In the genomic region with DNA sequence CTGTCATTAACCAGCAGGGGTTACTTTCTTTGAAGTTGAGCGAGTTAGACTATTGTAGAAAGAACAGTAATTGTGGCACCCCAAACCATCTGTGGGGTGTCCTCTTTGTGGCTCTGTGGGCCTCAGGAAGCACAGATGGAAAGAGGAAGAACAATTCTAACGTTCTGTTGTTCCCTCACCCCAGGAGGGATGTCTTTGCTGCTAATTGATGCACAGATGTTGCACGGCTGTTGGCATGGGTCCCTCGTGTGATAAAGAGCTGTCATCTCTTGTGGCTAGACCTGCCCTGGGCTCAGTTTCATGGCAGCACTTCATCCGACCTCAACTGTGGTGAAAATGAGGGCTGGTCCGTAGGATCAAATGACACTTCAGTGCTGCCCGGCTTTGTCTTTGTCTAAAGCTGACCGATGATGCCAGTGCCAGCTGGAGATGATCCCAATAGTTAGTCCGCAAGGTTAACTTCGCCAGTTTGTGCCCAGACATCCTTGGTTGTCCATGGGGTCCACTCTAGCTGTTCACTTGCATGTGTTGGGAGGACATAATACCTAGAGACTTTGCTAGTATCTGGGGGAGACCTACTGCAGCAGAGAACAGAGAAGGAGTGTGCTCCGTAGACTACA, we compare ENCODE assay signal across 9 mouse cellular contexts.
DNase-seq lines count a peak whose midpoint lies in the region; ATAC-seq and TF ChIP-seq lines count a peak whose summit lies in the region.
"Had no signal": no experiment of that assay in that cellular context is flagged by ENCODE, and none has a peak within 500 bp of the region (broad histone marks: within the 10 kb centered on the region; RNA-seq: fewer than 3 reads in every experiment).

No protein-coding gene starts in this region.

- ATAC-seq in midbrain, postnatal 0 days (ENCODE audit: low FRiP score) = no peak
- no peak for ATAC-seq in midbrain, embryonic 14.5 days (ENCODE audit: low FRiP score, low TSS enrichment)
- peak; percentile 82 for ATAC-seq in common myeloid progenitor, adult 5-6 weeks (replicated peaks; ENCODE audit: low read depth, poor library complexity, severe bottlenecking)
- ATAC-seq in cerebellum, adult (ENCODE audit: insufficient number of reproducible peaks, low FRiP score, low TSS enrichment) = no peak

- peak; percentile 15 to 39 for DNase-seq in cerebellum, postnatal 14 days
- no peak for DNase-seq in cerebellum, postnatal 4 days (ENCODE audit: low spot score in 2 of 2)
- DNase-seq in midbrain, postnatal 0 days (ENCODE audit: low spot score) = peak; percentile 59
- no peak for DNase-seq in midbrain, embryonic 14.5 days
- DNase-seq in retina, postnatal 1 day = peak; percentile 87
- DNase-seq in spleen, postnatal 10 days (ENCODE audit: low spot score in 2 of 2) = no peak

- no peak overlapping the region for H3K27ac ChIP-seq in midbrain, postnatal 0 days (ENCODE audit: low read depth, low read length)
- H3K27ac ChIP-seq in midbrain, embryonic 14.5 days (replicated peaks; ENCODE audit: low read depth, low read length) = no peak overlapping the region
- H3K27ac ChIP-seq: midbrain, embryonic 12.5 days had no signal

- TF ChIP-seq CTCF in midbrain, postnatal 0 days (IDR thresholded peaks at IDR 0.05) = no peak

- no peak overlapping the region for H3K9ac ChIP-seq in midbrain, postnatal 0 days (replicated peaks; ENCODE audit: low read length, poor library complexity, severe bottlenecking)
- H3K9ac ChIP-seq in midbrain, embryonic 14.5 days (replicated peaks; ENCODE audit: low read length) = no peak overlapping the region
- H3K9ac ChIP-seq: midbrain, embryonic 12.5 days had no signal

- H3K4me1 ChIP-seq in midbrain, postnatal 0 days (ENCODE audit: insufficient read depth, low read length) = no peaks in the 10 kb centered on the region
- no peaks in the 10 kb centered on the region for H3K4me1 ChIP-seq in midbrain, embryonic 14.5 days (ENCODE audit: control insufficient read depth, insufficient read depth, low read length)

- H3K9me3 ChIP-seq in midbrain, postnatal 0 days (ENCODE audit: low read length) = no peaks in the 10 kb centered on the region
- no peaks in the 10 kb centered on the region for H3K9me3 ChIP-seq in midbrain, embryonic 14.5 days (ENCODE audit: control insufficient read depth, low read length)
- H3K9me3 ChIP-seq: midbrain, embryonic 12.5 days had no signal

- H3K4me2 ChIP-seq in midbrain, postnatal 0 days (ENCODE audit: low read depth, low read length, poor library complexity, severe bottlenecking) = no peak overlapping the region
- no peak overlapping the region for H3K4me2 ChIP-seq in midbrain, embryonic 14.5 days (ENCODE audit: low read length)

- no peak overlapping the region for H3K4me3 ChIP-seq in midbrain, postnatal 0 days (ENCODE audit: low read depth, low read length)
- no peak overlapping the region for H3K4me3 ChIP-seq in midbrain, embryonic 14.5 days (replicated peaks; ENCODE audit: low read depth, low read length)
- H3K4me3 ChIP-seq: midbrain, embryonic 12.5 days had no signal

- H3K27me3 ChIP-seq in midbrain, postnatal 0 days (ENCODE audit: insufficient read depth, low read length) = no peaks in the 10 kb centered on the region
- no peaks in the 10 kb centered on the region for H3K27me3 ChIP-seq in midbrain, embryonic 14.5 days (ENCODE audit: control insufficient read depth, insufficient read depth, low read length)

- WGBS in midbrain, postnatal 0 days = 43% methylated on average over 11 of the region's 11 CpGs
- 47% methylated on average over 11 of the region's 11 CpGs for WGBS in midbrain, embryonic 14.5 days

- H3K36me3 ChIP-seq in midbrain, postnatal 0 days (ENCODE audit: insufficient read depth, low read length) = no peaks in the 10 kb centered on the region
- H3K36me3 ChIP-seq in midbrain, embryonic 14.5 days (ENCODE audit: control insufficient read depth, insufficient read depth, low read length) = no peaks in the 10 kb centered on the region
- H3K36me3 ChIP-seq: midbrain, embryonic 12.5 days had no signal

Comparison
In these comparisons a context has a peak if more than half of its experiments do, and no peak if none do; other contexts are left out.
1. DNase-seq: peak in cerebellum, postnatal 14 days (2 of 2), midbrain, postnatal 0 days (single experiment) and retina, postnatal 1 day (single experiment); none in cerebellum, postnatal 4 days (0 of 2), midbrain, embryonic 14.5 days (single experiment) and spleen, postnatal 10 days (0 of 2).